Mouse (Mus musculus) stomach, embryonic 14.5 days (tissue): ENCODE measurements around the gene Anxa6. TPM values are rescaled to one million over a fixed set of nuclear protein-coding genes. Genes with fewer than 3 reads are reported as not detected.

Experiments
- ATAC-seq: fragments of 200-750 bp; cut with Nextera tagmentation; 2 replicates; pipeline ENCODE4 v1.8.0; 2017; ENCODE audit warnings: low read depth, moderate TSS enrichment; ENCODE audit not compliant: insufficient number of reproducible peaks, insufficient read depth, low FRiP score
- H3K27ac ChIP-seq: fragments of 300-500 bp; sonication (generic); 2 replicates; pipeline ENCODE4 v1.5.1; 2014; ENCODE audit warnings: mild to moderate bottlenecking, low read length, moderate library complexity, mixed read lengths
- H3K27me3 ChIP-seq: fragments of 300-500 bp; sonication (generic); 2 replicates; pipeline ENCODE4 v1.6.1; 2014; ENCODE audit warnings: low read length, control low read depth, mixed read lengths; ENCODE audit not compliant: control insufficient read depth, insufficient read depth
- H3K36me3 ChIP-seq: fragments of 300-500 bp; sonication (generic); 2 replicates; pipeline ENCODE4 v1.6.1; 2014; ENCODE audit warnings: mild to moderate bottlenecking, control low read depth, low read length, moderate library complexity, mixed read lengths; ENCODE audit not compliant: control insufficient read depth, insufficient read depth
- H3K4me1 ChIP-seq: fragments of 300-500 bp; sonication (generic); 2 replicates; pipeline ENCODE4 v1.6.1; 2014; ENCODE audit warnings: low read length, control low read depth, mixed read lengths; ENCODE audit not compliant: control insufficient read depth, insufficient read depth
- H3K4me2 ChIP-seq: fragments of 300-500 bp; sonication (generic); replicated peaks from 2 replicates; pipeline ENCODE4 v1.6.1; 2014; ENCODE audit warnings: low read depth, low read length, control low read depth
- H3K4me3 ChIP-seq: fragments of 300-500 bp; sonication (generic); 2 replicates; pipeline ENCODE4 v1.5.1; 2014; ENCODE audit warnings: low read depth, low read length, control low read depth
- H3K9ac ChIP-seq: fragments of 300-500 bp; sonication (generic); replicated peaks from 2 replicates; pipeline ENCODE4 v1.6.1; 2014; ENCODE audit warnings: low read depth, mild to moderate bottlenecking, control low read depth, low read length, moderate library complexity, mixed read lengths
- H3K9me3 ChIP-seq: fragments of 300-500 bp; sonication (generic); 2 replicates; pipeline ENCODE4 v1.6.1; 2016; ENCODE audit warnings: low read depth, low read length, control low read depth; ENCODE audit not compliant: control insufficient read depth
- WGBS: fragments of 180-500 bp; shearing (Covaris S2); extraction: QIAGEN DNeasy Blood & Tissue Kit; methylation state at CpG from one replicate; pipeline ENCODE4 v1.1.7; 2014; 5-methylcytosine and 5-hydroxymethylcytosine counted together
- polyA plus RNA-seq: library from polyadenylated mRNA; unstranded; fragments of >200 nt; fragmentation: Nextera tagmentation; extraction: Ambion mirVana; gene quantifications from 2 replicates; pipeline ENCODE4 v1.2.1, GENCODE M21; 2014

Gene Anxa6
- polyA plus RNA-seq, 1 experiment from 2014 or later = 400 TPM

GRCm38 (mm10) chr11:55041348-55041747 is 8.1 kb upstream of the Anxa6 start:
- Histone ChIP-seq H3K9ac (no peak overlapping the region), H3K9me3 (no peaks in the 10 kb centered on the region), H3K27me3 (no peaks in the 10 kb centered on the region), H3K4me2 (no peak overlapping the region), H3K4me3 (no peak overlapping the region), H3K4me1 (no peaks in the 10 kb centered on the region), H3K27ac (no peak overlapping the region), H3K36me3 (no peaks in the 10 kb centered on the region)
- 82% methylated on average over 4 of the region's 4 CpGs for whole genome bisulfite sequencing
- ATAC-seq = no peak

DNA sequence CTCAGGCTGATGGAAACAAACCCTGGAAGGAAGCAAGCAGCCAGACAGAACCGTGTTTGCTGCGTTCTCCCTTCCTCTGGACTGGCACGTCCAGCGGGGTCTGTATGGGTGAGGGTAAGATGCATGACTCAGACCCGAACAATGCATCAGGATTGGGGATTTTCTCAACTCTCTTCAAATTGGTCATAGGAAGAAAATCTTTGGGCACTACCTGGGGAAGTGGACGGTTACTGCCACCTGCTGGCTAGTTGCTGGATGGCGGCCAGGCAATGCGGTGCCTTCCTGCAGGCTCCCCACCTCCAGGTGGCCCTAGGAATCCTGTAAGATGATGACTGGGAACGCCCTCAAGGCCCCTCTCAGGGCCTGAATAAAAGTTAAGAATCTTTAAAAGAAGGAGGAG is 6.3 kb upstream of the Anxa6 start:
- no peaks in the 10 kb centered on the region for H3K36me3 ChIP-seq
- no peak overlapping the region for H3K4me3 ChIP-seq
- no peaks in the 10 kb centered on the region for H3K4me1 ChIP-seq
- no peaks in the 10 kb centered on the region for H3K27me3 ChIP-seq
- WGBS = 4% methylated on average over 9 of the region's 9 CpGs
- peak; percentile 61; the same call in 1 of the 2 replicates for ATAC-seq
- H3K9ac ChIP-seq = no peak overlapping the region
- no peak overlapping the region for H3K27ac ChIP-seq
- no peak overlapping the region for H3K4me2 ChIP-seq
- no peaks in the 10 kb centered on the region for H3K9me3 ChIP-seq

- 32% methylated on average over 3 of the region's 3 CpGs for WGBS
Observed at GRCm38 (mm10) chr11:55036601-55037000, 3.4 kb upstream of the Anxa6 start.

DNA sequence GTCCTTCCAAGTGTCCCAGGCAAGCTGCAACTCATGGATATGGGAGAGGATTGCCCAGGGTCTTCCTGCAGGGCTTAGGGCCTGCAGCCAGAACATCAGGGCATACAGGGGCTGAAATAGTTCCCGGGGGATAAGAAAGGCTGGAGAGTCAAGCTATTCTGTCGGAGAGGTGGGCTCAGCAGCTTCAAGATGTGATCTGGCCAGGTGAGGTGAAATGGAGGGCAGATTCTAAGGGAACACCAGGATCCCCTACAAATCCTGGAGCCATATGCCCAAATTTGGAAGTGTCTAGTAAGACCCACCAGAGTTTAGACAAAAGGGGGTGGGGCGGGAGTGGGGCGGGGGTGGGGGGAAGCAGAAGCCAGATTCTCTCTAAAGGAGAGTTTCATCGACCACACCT is 959 bp downstream of the Anxa6 start:
- WGBS = 7% methylated on average over 5 of the region's 5 CpGs

More at GRCm38 (mm10) chr11:55036601-55037000, 3.4 kb upstream of the Anxa6 start:
- no peak overlapping the region for H3K27ac ChIP-seq
- no peaks in the 10 kb centered on the region for H3K27me3 ChIP-seq
- no peaks in the 10 kb centered on the region for H3K36me3 ChIP-seq
- peaks cover 6% of the 10 kb centered on the region for H3K4me1 ChIP-seq
- no peak overlapping the region for H3K4me2 ChIP-seq
- H3K9me3 ChIP-seq = no peaks in the 10 kb centered on the region
- no peak overlapping the region for H3K4me3 ChIP-seq
- ATAC-seq = no peak
- no peak overlapping the region for H3K9ac ChIP-seq

GRCm38 (mm10) chr11:55031991-55032280 is 1.3 kb downstream of the Anxa6 start:
- no peaks in the 10 kb centered on the region for H3K27me3 ChIP-seq
- no peaks in the 10 kb centered on the region; the same call in 1 of the 2 replicates for H3K36me3 ChIP-seq
- H3K27ac ChIP-seq = peak overlapping the region; percentile 94
- peak overlapping the region; percentile 65 for H3K4me3 ChIP-seq
- no peak for ATAC-seq
- H3K9ac ChIP-seq = peak overlapping the region; percentile 86
- H3K9me3 ChIP-seq = no peaks in the 10 kb centered on the region
- WGBS = 15% methylated on average over 1 of the region's 4 CpGs
- H3K4me1 ChIP-seq = peaks cover 41% of the 10 kb centered on the region
- H3K4me2 ChIP-seq = peak overlapping the region; percentile 84

More for the DNA sequence above, 959 bp downstream of the Anxa6 start:
- Histone ChIP-seq H3K4me1 (peaks cover 38% of the 10 kb centered on the region), H3K9ac (peak overlapping the region; percentile 86), H3K9me3 (no peaks in the 10 kb centered on the region), H3K4me3 (peak overlapping the region; percentile 65), H3K27me3 (no peaks in the 10 kb centered on the region), H3K36me3 (no peaks in the 10 kb centered on the region), H3K4me2 (peak overlapping the region; percentile 84), H3K27ac (peak overlapping the region; percentile 94)
- no peak for ATAC-seq

GRCm38 (mm10) chr11:55031211-55031990 is 1.8 kb downstream of the Anxa6 start:
- Histone ChIP-seq H3K27me3 (no peaks in the 10 kb centered on the region), H3K4me3 (peak overlapping the region; percentile 65), H3K4me1 (peaks cover 46% of the 10 kb centered on the region), H3K9ac (peak overlapping the region; percentile 86), H3K4me2 (peak overlapping the region; percentile 84), H3K9me3 (no peaks in the 10 kb centered on the region), H3K36me3 (peaks cover 4% of the 10 kb centered on the region), H3K27ac (peak overlapping the region; percentile 94)
- 32% methylated on average over 10 of the region's 10 CpGs for WGBS
- peak; percentile 29; the same call in 1 of the 2 replicates for ATAC-seq

DNA sequence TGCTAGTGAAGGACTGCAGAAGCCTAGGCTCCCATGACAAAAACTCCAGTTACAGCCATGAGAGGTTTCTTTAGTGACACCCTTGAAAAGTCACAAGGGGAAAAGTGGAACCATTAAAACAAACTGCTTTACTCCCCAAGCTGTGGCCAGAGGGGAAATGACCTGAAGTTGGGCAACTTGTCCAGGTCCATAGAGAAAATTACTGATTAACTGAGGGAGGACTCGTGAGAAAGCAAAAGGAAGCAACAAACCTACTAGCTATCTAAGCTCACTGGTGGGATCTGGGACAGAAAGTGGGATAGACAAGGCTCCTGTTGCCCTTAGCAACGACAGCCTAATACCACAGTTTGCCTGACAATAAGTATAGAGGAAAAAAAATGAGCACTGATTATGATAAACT is 4.7 kb downstream of the Anxa6 start:
- no peak for ATAC-seq
- no peaks in the 10 kb centered on the region for H3K9me3 ChIP-seq
- H3K4me2 ChIP-seq = no peak overlapping the region
- H3K27ac ChIP-seq = no peak overlapping the region; the same call in 1 of the 2 replicates
- no peak overlapping the region for H3K4me3 ChIP-seq
- peaks cover 74% of the 10 kb centered on the region for H3K4me1 ChIP-seq
- WGBS = 67% methylated on average over 2 of the region's 2 CpGs
- H3K27me3 ChIP-seq = no peaks in the 10 kb centered on the region
- peaks cover 17% of the 10 kb centered on the region for H3K36me3 ChIP-seq
- no peak overlapping the region for H3K9ac ChIP-seq

DNA sequence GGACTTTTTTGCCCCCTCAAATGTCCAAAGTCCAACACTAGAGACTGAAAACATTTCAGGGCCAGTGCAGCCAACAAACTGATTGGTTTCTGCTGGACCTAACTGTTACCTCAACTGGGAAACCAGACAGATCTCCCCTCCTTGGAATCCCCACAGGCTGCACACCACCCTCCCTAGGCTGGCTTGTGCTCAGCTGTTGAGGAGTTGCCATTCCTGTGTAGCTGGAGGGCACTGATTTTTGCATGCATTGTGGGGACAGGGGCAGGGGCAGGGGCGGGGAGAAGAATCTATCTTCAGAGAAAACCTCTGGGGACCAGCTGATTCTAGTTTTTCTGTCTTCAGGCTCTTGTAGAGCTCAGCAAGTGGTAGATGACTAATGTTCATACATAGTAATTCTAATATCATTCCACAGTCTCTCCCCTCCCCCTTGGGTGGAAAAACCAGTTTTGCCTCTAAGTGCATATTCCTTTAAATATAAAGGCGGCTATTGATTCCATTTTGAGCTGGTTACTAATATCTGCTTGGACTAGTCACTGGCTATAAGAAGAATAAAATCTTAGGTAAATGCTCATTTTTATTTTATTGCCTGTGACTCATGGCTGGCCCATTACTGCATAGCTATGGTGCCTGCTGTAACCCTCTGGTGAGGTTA is 5.9 kb downstream of the Anxa6 start:
- ATAC-seq = no peak; the same call in 1 of the 2 replicates
- Histone ChIP-seq H3K27me3 (no peaks in the 10 kb centered on the region), H3K9me3 (no peaks in the 10 kb centered on the region), H3K4me1 (peaks cover 84% of the 10 kb centered on the region), H3K9ac (no peak overlapping the region), H3K36me3 (peaks cover 17% of the 10 kb centered on the region), H3K27ac (peak overlapping the region; percentile 80), H3K4me3 (no peak overlapping the region), H3K4me2 (0 out of 2 replicates have a peak overlapping the region, but pooled peaks have one; percentile 3)
- WGBS = 73% methylated on average over 2 of the region's 2 CpGs
